Mouse (Mus musculus) liver, adult 2 months (tissue): Measurements from ENCODE around the gene Ppa2. TPM values are rescaled to one million over a fixed set of nuclear protein-coding genes. Genes with fewer than 3 reads are reported as not detected.

Experiments
- DNase-seq: peaks from one replicate; pipeline ENCODE4 v3.0.0-alpha.2; 2011; ENCODE audit warnings: low read depth, low spot score; ENCODE audit errors: extremely low read depth
- H3K27ac ChIP-seq: fragments of 200-500 bp; replicated peaks from 2 replicates; pipeline ENCODE4 v1.5.1; 2012; ENCODE audit warnings: low read depth, mild to moderate bottlenecking, control low read depth, inconsistent platforms, low read length; ENCODE audit not compliant: insufficient read depth
- H3K27me3 ChIP-seq: fragments of 200-500 bp; 2 replicates; pipeline ENCODE4 v1.6.1; 2012; ENCODE audit warnings: mild to moderate bottlenecking, moderate library complexity, low read length, inconsistent platforms; ENCODE audit not compliant: control insufficient read depth, insufficient read depth
- H3K36me3 ChIP-seq: fragments of 200-500 bp; 2 replicates; pipeline ENCODE4 v1.6.1; 2012; ENCODE audit warnings: low read length, inconsistent platforms; ENCODE audit not compliant: control insufficient read depth, insufficient read depth
- H3K4me1 ChIP-seq: fragments of 200-500 bp; 2 replicates; pipeline ENCODE4 v1.6.1; 2011; ENCODE audit warnings: low read length; ENCODE audit not compliant: control insufficient read depth, insufficient read depth
- H3K4me3 ChIP-seq: fragments of 200-500 bp; 2 replicates; pipeline ENCODE4 v1.5.1; 2011; ENCODE audit warnings: low read depth, mild to moderate bottlenecking, control low read depth, low read length, moderate library complexity; ENCODE audit not compliant: insufficient read depth
- H3K79me2 ChIP-seq: fragments of 200-500 bp; 2 replicates; pipeline ENCODE4 v1.6.1; 2012; ENCODE audit warnings: inconsistent platforms, mild to moderate bottlenecking, low read length, moderate library complexity; ENCODE audit not compliant: control insufficient read depth, insufficient read depth
- H3K9ac ChIP-seq: fragments of 200-500 bp; 2 replicates; pipeline ENCODE4 v1.6.1; 2012; ENCODE audit warnings: low read depth, mild to moderate bottlenecking, control low read depth, inconsistent platforms, low read length
- CTCF ChIP-seq: fragments of 200-500 bp; IDR thresholded peaks from 2 replicates; pipeline ENCODE4 v1.5.1; 2011; ENCODE audit warnings: low read depth, low read length, control low read depth
- POLR2A ChIP-seq: fragments of 200-500 bp; IDR thresholded peaks from 2 replicates; pipeline ENCODE4 v1.6.1; 2011; ENCODE audit warnings: low read length, control low read depth; ENCODE audit not compliant: insufficient read depth; ENCODE audit errors: extremely low read depth
- WGBS: fragments of 180-500 bp; shearing (Covaris S2); methylation state at CpG from one replicate; pipeline ENCODE4 v1.1.7; 2018; 5-methylcytosine and 5-hydroxymethylcytosine counted together
- polyA plus RNA-seq: library from polyadenylated mRNA; depleted of rRNA; stranded (reverse); fragments of >200 nt; gene quantifications from 2 replicates; pipeline ENCODE4 v1.2.3, GENCODE M21; 2012
- total RNA-seq: library from RNA; depleted of rRNA; stranded (reverse); fragments of >200 nt; gene quantifications from 2 replicates; pipeline ENCODE4 v1.2.3, GENCODE M21; 2014

Ppa2 gene
- total and polyA plus RNA-seq, 2 experiments: 58.8 to 74.1 TPM

DNA sequence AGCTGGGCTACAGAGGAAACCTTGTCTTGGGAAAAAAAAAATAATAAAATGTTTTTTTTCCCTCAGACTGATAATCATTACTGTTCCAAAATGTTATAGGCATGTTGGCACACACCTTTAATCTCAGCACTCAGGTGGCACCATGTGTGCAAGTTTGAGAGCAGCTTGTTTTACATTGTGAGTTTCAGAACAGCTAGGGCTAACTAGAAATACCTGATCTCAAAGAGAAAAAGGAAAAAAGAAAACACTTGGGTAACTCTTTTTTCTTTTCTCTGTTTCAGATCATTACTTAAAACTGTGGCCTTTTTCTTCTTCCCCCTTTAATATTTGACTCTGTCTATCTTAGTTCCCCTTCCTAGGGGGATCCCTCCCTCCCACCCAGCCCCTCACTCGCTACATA, 51.5 kb downstream of the Ppa2 start:
- Histone ChIP-seq H3K79me2 (no peaks in the 10 kb centered on the region), H3K4me3 (no peak overlapping the region), H3K4me1 (no peaks in the 10 kb centered on the region), H3K9ac (no peak overlapping the region), H3K27me3 (no peaks in the 10 kb centered on the region), H3K27ac (no peak overlapping the region), H3K36me3 (peaks cover 1% of the 10 kb centered on the region; the same call in 1 of the 2 replicates)
- WGBS: 88% methylated on average over 1 of the region's 1 CpGs
- DNase-seq: no peak
- TF ChIP-seq POLR2A (no peak), CTCF (no peak)

DNA sequence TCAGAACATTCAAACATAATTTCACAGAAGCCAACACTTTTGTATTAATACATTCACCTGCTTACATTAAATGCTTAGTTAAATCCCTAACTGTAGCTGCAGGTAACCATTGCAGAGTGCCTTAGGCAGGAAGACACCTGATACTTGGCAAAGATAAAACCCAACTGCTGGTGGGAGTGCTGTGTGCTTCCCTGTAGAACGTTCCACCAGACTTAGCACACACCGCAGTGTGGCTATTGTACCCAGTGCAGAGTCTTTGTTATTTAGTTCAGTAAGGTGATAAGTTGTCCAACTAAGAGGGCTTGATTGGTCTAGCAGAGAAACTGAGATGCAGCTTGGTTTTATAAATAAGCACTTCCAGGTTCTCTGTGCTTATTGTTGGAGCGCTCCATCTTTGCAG, 54.2 kb downstream of the Ppa2 start:
- Histone ChIP-seq H3K4me3 (no peak overlapping the region), H3K36me3 (peaks cover 1% of the 10 kb centered on the region; the same call in 1 of the 2 replicates), H3K9ac (no peak overlapping the region), H3K27ac (no peak overlapping the region), H3K27me3 (no peaks in the 10 kb centered on the region), H3K79me2 (no peaks in the 10 kb centered on the region), H3K4me1 (no peaks in the 10 kb centered on the region; the same call in 1 of the 2 replicates)
- DNase-seq: no peak
- 86% methylated on average over 3 of the region's 3 CpGs for WGBS
- TF ChIP-seq CTCF (no peak), POLR2A (no peak)

DNA sequence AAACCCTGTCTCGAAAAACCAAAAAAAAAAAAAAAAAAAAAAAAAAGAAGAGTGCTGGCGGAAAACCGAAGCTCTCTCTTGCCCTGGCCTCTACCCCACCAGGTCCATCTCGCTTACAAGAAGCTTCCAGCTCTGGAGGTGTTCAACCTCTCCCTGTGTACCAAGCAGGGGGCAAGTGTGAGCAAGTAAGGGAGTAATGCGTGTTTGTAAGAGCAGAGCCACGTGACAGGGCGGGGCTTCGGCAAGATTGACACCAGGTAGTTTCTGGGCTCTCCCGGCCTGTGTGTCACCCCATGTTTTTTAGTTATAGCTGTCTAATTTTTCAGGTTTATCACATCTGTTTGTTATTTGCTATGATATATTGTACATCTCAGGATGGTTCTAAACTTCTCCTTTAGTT, 56.2 kb downstream of the Ppa2 start:
- H3K36me3 ChIP-seq: peaks cover 5% of the 10 kb centered on the region; the same call in 1 of the 2 replicates
- H3K4me1 ChIP-seq: peaks cover 2% of the 10 kb centered on the region; the same call in 1 of the 2 replicates
- no peak for DNase-seq
- no peak overlapping the region for H3K27ac ChIP-seq
- no peaks in the 10 kb centered on the region for H3K79me2 ChIP-seq
- TF ChIP-seq POLR2A: no peak
- TF ChIP-seq CTCF: no peak
- H3K9ac ChIP-seq: no peak overlapping the region
- 86% methylated on average over 9 of the region's 9 CpGs for WGBS
- H3K4me3 ChIP-seq: no peak overlapping the region
- H3K27me3 ChIP-seq: no peaks in the 10 kb centered on the region

DNA sequence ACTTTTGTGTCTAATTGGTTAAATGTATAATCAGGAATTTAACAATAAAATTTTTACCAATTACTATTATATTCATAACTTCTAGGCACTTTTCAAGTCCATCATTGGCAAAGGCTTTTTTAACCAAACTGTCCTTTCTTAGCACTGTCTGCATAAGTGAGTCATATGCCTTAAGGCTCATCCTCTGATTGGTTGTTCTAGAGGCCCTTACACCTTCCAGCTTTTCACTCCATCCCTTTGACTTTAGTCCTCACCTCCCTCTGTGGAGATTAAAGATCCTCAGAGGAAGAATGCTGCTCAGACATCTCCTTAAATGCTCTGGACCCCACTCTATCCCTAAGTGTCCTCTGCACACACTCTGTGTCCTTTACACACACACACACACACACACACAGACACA, 68.3 kb downstream of the Ppa2 start:
- no peak for TF ChIP-seq CTCF
- no peaks in the 10 kb centered on the region for H3K79me2 ChIP-seq
- no peak overlapping the region for H3K27ac ChIP-seq
- H3K4me3 ChIP-seq: no peak overlapping the region
- no peaks in the 10 kb centered on the region for H3K4me1 ChIP-seq
- DNase-seq: no peak
- H3K36me3 ChIP-seq: peaks cover 16% of the 10 kb centered on the region
- no peaks in the 10 kb centered on the region for H3K27me3 ChIP-seq
- no peak overlapping the region for H3K9ac ChIP-seq

DNA sequence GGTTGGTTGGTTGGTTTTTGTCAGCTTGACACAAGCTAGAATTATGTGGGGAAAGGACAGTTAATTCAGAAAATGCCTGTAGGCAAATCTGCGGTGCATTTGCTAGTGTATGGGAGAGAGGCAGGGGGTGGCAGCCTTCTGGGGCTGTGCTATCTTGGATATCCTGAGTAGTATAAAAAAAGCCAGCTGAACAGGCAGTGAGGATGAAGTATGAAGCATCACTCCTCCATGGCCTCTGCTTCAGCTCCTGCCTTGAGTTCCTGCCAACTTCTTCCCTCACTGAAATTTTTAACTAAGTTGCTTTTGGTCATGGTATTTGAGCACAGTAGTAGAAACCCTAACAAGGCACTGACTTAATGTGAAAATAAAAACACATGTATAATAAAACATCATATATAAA, 70.1 kb downstream of the Ppa2 start:
- WGBS: 97% methylated on average over 1 of the region's 1 CpGs
- Histone ChIP-seq H3K27ac (no peak overlapping the region), H3K36me3 (peaks cover 8% of the 10 kb centered on the region), H3K9ac (no peak overlapping the region), H3K4me3 (no peak overlapping the region), H3K27me3 (no peaks in the 10 kb centered on the region), H3K4me1 (no peaks in the 10 kb centered on the region), H3K79me2 (no peaks in the 10 kb centered on the region)
- no peak for DNase-seq
- TF ChIP-seq POLR2A: no peak

DNA sequence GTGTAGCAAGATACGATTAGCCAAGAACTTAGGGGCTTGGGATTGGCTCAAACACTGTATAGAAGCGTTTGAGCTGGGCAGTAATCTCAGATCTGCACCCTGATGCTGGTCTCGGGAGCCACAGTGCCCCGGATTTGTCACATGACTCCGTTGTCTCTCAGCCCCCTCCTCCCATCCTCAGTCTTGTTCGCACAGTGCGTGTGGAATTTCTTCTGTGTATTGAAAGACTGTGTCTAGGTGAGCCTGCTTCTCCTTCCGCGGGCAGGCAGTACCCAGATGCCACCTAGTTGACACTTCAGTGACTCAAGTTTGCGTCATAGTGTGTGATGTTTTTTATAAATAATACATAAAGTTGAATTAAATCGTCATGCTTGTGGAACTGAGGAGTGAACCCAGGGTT, 71.6 kb downstream of the Ppa2 start:
- Histone ChIP-seq H3K27me3 (no peaks in the 10 kb centered on the region), H3K4me1 (no peaks in the 10 kb centered on the region), H3K79me2 (no peaks in the 10 kb centered on the region), H3K4me3 (no peak overlapping the region), H3K9ac (no peak overlapping the region), H3K36me3 (peaks cover 7% of the 10 kb centered on the region), H3K27ac (no peak overlapping the region)
- no peak for DNase-seq
- TF ChIP-seq CTCF (no peak), POLR2A (no peak)
- 89% methylated on average over 11 of the region's 11 CpGs for WGBS
